Mouse (Mus musculus): ENCODE measurements around the gene Cyp2g1.
"Not testable (repeated sequence)": the region's sequence is repeated elsewhere in the genome, so short reads cannot be mapped to it uniquely, and the experiment has no call there.

Cyp2g1 gene

DNA sequence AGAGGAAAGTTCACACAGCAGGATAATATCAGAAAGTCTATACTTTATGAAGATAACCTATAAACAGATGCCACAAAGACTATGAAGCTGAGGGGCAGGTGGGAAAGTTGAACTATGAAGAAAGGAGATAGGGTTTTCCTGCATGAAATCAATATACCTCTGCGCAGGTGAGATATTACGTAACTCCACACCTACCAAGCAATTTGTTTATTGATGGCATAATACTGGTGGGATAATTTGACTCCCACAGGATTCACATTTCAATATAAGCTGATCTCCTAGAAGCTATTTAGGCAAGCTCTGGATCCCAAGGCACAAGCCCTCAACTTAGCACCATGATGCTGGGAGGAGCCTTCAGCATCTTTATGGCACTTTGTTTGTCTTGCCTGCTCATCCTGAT, at the start of gene Cyp2g1:
Gene Cyp2g1 (plus strand): TSS at position 301 of the 400 bp plus-strand sequence.
- in situ Hi-C loops (cut with MboI), result no loop called here

DNA sequence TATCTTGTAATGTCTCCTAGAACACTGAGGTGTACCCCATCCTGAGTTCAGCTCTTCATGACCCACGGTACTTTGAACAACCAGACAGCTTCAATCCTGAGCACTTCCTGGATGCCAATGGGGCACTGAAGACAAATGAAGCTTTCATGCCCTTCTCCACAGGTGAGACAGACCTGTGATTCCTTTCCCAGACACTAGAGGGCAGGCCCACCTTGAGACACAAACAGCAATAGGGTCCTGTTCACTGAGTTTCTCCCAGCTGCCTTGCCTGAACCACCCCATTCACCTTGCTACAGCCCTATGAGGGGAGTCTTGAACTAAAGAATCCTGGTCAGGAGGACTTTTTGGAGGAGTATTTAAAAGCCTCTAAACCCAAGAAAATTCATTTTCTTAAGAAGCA, 41.6 kb upstream of the Cyp2g1 start:
- in situ Hi-C loops (cut with MboI), result loop anchor here (25.0 kb wide), 1 partner anchor 520 kb away; no protein-coding TSS in a partner anchor

- in situ Hi-C loops (cut with MboI), result loop anchor here (25.0 kb wide), 1 partner anchor 517 kb away; no protein-coding TSS in a partner anchor
Observed at GRCm38 (mm10) chr7:26769881-26770470, 38.7 kb upstream of the Cyp2g1 start.

GRCm38 (mm10) chr7:26772866-26773586, 35.7 kb upstream of the Cyp2g1 start:
- in situ Hi-C loops (cut with MboI), result loop anchor here (25.0 kb wide), 1 partner anchor 514 kb away; no protein-coding TSS in a partner anchor

DNA sequence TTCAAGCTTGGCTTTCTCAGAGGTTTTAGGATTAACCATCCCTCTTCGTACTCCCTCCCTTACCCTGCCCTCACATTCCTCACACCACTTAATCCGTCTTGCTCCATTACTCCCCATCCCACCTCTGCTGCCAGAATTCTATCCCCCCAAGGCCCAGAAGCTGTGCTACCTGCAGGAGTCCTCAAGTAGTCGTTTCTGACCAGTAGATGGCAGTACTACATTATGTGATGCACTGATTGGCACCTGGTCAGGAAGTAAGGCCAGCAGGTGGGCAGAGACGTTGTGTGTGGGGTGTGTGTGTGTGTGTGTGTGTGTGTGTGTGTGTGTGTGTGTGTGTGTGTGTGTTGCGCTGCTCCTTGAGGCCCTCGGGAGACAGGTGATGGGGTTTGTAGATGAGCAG, 32.8 kb upstream of the Cyp2g1 start:
- in situ Hi-C loops (cut with MboI), result no loop called here

DNA sequence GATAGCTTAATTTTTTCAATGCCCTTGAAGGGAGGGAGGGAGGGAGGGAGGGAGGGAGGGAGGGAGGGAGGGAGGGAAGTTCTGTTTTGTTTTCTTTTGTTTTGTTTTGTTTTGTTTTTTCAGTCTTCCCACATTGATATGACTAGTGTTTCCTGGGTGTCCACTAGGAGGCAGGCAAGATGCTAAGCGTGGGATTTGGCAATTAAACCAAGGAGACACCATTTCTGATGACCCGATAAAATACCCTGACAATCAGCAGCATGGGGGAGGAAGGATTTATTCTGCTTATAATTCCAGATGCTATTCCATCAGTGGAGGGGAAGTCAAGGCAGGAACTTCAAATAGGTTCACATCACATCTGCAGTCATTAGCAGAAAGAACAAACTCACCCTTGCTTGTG, 30.9 kb upstream of the Cyp2g1 start:
- in situ Hi-C loops (cut with MboI), result no loop called here

DNA sequence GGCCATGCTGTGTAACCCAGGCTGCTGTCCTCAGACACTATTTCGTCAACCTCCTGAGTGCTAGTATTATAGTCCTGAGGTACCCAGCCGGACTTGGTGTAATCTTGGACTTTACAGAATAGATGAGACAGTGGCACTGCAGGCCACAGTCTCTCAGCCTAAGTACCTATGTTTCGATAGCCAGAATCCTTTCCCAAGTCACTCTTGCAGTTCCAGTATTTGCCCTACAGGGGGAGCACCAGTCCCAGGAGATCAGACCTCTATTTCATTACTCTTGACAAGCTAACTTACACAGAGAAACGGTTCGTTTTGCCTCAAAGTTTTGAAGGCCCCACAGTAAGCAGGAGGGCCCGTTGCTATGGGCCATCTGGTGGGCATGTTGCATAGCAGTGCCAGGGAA, 30.2 kb upstream of the Cyp2g1 start:
- in situ Hi-C loops (cut with MboI), result no loop called here

GRCm38 (mm10) chr7:26779799-26780416, 28.8 kb upstream of the Cyp2g1 start:
- in situ Hi-C loops (cut with MboI), result no loop called here

- in situ Hi-C loops (cut with MboI), result no loop called here
Observed at GRCm38 (mm10) chr7:26780510-26780909, 28.2 kb upstream of the Cyp2g1 start.

GRCm38 (mm10) chr7:26780998-26781766, 27.5 kb upstream of the Cyp2g1 start:
- in situ Hi-C loops (cut with MboI), result no loop called here

GRCm38 (mm10) chr7:26781767-26782131, 26.9 kb upstream of the Cyp2g1 start:
- in situ Hi-C loops (cut with MboI), result no loop called here

GRCm38 (mm10) chr7:26783163-26783562, 25.5 kb upstream of the Cyp2g1 start:
- in situ Hi-C loops (cut with MboI), result no loop called here

- in situ Hi-C loops (cut with MboI), result not testable (repeated sequence)
Observed at GRCm38 (mm10) chr7:26786013-26786412, 22.7 kb upstream of the Cyp2g1 start.

DNA sequence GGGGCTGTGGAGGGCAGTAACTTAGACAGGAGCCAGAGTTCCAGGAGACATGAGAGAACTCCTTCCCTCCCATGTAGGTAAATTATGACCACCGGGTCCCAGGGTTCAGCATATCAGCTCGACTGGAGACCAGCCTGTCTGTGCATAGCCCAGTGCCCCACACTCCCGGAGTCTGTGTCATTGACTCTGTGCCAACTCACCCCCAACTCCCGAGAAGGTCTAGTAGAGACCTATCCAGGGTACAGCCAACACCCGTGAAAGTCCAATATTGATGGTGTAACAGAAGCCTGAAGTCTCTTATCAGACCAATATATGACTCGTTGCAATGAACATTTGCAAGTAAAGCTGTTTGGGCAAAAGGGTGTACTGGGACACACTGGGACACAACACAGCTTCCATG, 18.7 kb upstream of the Cyp2g1 start:
- in situ Hi-C loops (cut with MboI), result no loop called here

DNA sequence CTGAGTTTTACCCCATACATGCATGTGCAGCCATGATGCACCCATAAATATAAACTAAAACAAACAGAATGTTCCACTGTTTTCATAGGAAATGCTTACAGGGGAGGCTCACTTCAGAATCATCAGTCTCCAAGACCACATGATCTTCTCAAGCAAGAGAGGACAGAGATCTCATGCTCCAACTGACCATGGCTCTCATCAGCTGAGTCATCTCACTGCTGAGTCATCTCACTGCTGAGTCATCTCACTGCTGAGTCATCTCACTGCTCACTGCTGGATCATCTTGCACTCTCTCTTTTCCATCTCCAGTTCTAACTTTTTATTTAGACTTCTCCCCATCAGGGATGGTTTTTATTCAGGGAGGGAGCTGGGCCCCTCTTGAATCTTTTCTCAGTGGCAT, 8.6 kb upstream of the Cyp2g1 start:
- in situ Hi-C loops (cut with MboI), result no loop called here

DNA sequence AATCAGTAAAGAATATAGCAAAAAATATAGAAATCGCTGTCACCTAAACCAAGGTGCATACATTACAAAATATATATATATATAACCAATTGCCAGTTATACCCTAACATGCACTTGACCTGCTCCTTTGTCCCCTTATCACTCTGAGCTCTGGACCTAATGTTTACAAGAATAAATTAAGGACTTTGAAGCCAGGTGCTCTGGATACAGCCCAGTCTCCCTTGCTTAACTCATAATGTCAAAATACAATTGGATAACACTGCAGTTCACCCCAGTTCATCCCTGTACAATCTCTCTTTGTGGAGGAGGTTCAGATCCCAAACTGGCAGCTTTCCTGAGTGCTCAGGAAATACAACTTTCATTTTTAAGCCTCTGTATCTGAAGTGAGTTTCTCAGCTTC, 7.7 kb upstream of the Cyp2g1 start:
- in situ Hi-C loops (cut with MboI), result no loop called here

GRCm38 (mm10) chr7:26831556-26832292, 23.0 kb downstream of the Cyp2g1 start:
- in situ Hi-C loops (cut with MboI), result not testable (repeated sequence)

DNA sequence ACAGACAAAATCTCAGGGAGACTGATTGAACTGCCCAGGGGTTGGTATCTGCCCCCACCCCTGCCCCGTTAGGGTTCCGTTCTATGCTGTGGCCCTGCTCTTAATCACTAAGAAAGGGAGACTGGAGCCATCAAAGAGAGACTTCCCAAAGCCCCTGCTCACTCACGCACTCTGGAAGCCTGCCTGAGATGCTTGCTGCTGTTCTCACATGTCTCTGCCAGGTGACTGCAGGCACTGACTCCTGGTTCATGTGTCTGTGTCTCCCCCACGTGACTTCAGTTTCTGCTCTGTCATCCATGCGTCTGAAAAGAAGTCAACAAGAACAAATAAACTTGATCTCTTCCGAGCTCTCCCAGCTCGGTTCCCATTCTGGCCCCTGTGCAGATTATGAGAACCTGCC, 24.0 kb downstream of the Cyp2g1 start:
- in situ Hi-C loops (cut with MboI), result not testable (repeated sequence)

DNA sequence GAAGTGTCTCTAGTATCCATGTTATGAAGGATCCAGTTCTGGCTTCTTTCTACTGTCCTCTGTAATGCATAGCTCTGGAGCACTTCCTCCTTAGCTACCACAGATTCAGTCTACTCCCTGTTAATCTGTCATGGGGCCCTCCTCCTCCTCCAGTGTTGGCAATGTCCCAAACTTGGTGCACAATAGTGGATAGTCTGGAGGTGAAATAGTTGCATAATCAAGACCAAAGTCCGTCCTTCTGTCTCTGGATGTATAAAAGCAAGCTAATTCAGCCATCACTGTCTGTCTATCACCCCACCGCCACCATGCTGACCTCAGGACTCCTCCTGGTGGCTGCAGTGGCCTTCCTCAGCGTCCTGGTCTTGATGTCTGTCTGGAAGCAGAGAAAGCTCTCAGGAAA, 26.4 kb downstream of the Cyp2g1 start, which contains the start of gene Cyp2a5:
Gene Cyp2a5 (plus strand): TSS at position 247 of the 400 bp plus-strand sequence.
- in situ Hi-C loops (cut with MboI), result not testable (repeated sequence)

- in situ Hi-C loops (cut with MboI), result not testable (repeated sequence)
Observed at GRCm38 (mm10) chr7:26843400-26843799, 34.7 kb downstream of the Cyp2g1 start.

DNA sequence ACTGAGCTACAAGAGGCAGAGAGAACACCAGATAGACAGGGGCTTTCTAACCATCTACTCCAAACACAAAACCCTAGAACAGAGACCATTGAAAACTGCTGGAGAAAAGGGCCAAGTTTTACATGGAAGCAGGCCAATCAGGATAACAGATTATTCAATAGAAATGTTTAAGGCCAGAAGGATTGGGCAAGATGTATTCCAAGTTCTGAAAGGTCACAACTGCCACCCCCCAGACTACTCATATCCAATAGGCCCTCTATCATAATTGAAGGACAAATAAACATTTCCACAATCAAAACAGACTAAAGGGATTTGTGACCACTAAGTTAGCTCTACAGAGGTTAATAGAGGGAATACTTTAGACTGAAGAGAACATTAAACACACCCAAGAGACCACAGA, 41.4 kb downstream of the Cyp2g1 start:
- in situ Hi-C loops (cut with MboI), result not testable (repeated sequence)
